Mouse (Mus musculus) brown adipose tissue, adult 24 weeks (tissue): ENCODE results near the gene Vwa2. TPM values are rescaled to one million over a fixed set of nuclear protein-coding genes. Genes with fewer than 3 reads are reported as not detected.

Experiments
- H3K27ac ChIP-seq: fragments of 200-500 bp; replicated peaks from 2 replicates; pipeline ENCODE4 v1.5.1; 2012; ENCODE audit warnings: low read depth, mild to moderate bottlenecking, low read length
- H3K4me1 ChIP-seq: fragments of 200-500 bp; 2 replicates; pipeline ENCODE4 v1.6.1; 2012; ENCODE audit warnings: low read length, mixed read lengths; ENCODE audit not compliant: control insufficient read depth, insufficient read depth, insufficient read length
- H3K4me3 ChIP-seq: fragments of 200-500 bp; 2 replicates; pipeline ENCODE4 v1.5.1; 2012; ENCODE audit warnings: low read depth, mild to moderate bottlenecking, low read length, moderate library complexity; ENCODE audit not compliant: insufficient read depth
- polyA plus RNA-seq: library from polyadenylated mRNA; stranded (reverse); fragments of >200 nt; gene quantifications from 2 replicates; pipeline ENCODE4 v1.2.4, GENCODE M21; 2012; ENCODE audit not compliant: missing spikeins, insufficient read depth, insufficient read length

Vwa2 gene
- polyA plus RNA-seq, 1 experiment, result not detected

DNA sequence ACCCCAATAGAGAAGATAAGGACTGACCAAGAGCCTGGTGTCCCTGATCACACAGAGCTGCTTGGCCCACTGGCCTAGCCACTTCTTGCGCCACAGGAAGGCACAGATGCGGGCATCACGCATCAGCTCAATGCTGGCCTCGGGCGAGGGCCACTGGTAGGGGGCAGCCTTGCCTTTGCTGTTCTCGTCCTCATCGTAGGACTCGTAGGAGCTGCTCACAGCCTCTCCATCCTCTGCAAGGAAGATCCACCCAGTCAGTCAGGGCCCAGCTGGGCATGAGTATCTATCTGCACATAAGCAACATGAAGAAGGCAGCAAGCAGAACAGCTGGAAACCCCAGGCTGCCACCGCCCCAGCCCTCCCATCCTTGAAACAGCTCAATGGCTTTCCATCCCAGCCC lies 56.0 kb downstream of the Vwa2 start:
- Histone ChIP-seq H3K27ac (no peak overlapping the region), H3K4me1 (peaks cover 7% of the 10 kb centered on the region), H3K4me3 (no peak overlapping the region)

DNA sequence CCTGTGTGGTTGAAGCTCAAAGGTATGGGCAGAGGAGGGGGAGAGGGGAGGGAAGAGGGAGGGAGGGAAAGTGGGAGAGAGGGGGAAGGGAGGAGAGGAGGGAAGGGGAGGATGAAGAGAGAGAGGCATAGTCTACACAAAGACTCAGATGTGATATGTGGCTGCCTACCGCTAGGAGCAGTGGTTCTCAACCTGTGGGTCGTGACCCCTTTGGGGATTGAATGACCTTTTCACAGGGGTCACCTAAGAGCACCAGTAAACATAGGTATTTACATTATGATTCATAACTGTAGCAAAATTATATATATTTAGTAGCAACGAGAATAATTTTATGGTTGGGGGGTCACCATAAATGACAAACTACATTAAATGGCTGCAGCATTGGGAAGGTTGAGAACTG lies 59.8 kb downstream of the Vwa2 start:
- peaks cover 7% of the 10 kb centered on the region for H3K4me1 ChIP-seq
- H3K4me3 ChIP-seq, result no peak overlapping the region
- no peak overlapping the region for H3K27ac ChIP-seq

DNA sequence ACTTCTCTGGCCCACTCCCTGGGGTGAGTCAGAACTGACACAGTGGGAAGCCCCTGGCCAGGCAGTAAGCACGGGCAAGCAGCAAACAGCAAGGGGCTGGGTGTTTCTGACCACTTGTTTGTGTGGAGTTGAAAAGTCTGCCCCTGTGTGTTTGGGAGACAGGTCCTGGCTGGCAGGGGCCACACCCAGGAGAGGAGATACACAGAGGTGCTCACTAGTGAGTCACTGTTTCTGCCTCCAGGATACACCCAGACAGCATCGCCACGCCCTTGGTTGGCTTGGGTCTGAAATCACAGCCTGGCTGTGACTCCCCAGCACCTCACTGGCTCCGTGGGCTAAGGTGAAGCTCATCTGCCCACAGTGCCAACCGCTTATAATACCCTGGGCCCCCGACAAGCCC lies 61.1 kb downstream of the Vwa2 start:
- Histone ChIP-seq H3K4me3 (no peak overlapping the region), H3K4me1 (peaks cover 2% of the 10 kb centered on the region), H3K27ac (no peak overlapping the region)

DNA sequence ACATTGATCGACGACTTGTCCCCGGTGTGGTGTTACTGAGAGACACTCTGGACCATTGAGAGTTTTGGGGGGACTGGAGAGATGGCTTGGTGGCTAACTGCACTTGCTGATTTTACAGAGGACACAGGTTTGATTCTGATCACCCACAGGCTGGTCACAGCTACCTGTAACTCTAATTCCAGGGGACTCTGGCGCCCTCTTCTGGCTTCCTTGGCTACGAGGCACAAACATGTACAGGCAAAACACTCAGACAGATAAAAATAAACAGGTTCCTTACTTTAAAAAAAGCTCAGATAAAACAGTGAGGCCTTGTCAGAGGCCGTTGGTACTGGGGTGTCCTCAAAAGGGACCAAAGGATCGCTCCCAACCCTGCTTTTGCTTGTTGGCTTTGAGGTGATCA lies 61.7 kb downstream of the Vwa2 start:
- no peak overlapping the region for H3K27ac ChIP-seq
- H3K4me3 ChIP-seq, result no peak overlapping the region
- no peaks in the 10 kb centered on the region for H3K4me1 ChIP-seq

DNA sequence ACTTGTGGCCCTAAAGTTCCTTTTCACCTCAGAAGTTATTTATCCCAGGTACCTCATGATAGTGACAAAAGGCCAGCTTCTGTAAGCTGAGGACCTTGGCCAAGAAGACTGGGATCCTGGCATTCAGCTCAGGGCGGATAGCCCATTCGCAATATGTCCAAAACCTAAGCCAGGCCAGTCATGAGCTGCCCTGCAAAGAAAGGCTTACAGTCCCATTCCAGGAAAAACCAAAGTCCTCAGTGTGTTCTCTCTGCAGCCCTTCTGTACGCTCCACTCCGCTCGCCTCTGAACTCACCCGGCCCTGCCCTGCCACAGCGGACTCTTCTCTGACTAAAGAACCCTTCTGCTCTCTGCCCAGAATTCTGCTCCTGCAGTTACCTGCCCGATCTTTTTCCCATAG lies 62.2 kb downstream of the Vwa2 start:
- Histone ChIP-seq H3K27ac (no peak overlapping the region), H3K4me1 (no peaks in the 10 kb centered on the region), H3K4me3 (no peak overlapping the region)

DNA sequence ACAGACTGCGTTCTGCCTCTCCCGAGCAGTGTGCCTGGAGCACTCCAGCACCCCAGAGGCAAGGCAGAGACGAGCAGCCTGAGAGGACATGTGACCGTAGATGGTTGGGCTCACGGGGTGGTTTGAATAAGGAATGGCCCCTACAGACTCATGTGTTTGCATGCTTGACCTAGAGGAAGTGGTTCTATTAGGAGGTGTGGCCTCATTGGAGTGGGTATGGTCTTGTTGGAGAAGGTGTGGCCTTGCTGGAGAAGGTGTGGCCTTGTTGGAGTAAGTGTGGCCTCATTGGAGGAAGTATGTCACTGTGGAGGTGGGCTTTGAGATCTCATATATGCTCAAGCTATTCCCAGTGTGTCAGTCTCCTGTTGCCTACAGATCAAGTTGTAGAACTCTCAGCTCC lies 63.9 kb downstream of the Vwa2 start:
- Histone ChIP-seq H3K27ac (no peak overlapping the region), H3K4me3 (no peak overlapping the region), H3K4me1 (no peaks in the 10 kb centered on the region)

DNA sequence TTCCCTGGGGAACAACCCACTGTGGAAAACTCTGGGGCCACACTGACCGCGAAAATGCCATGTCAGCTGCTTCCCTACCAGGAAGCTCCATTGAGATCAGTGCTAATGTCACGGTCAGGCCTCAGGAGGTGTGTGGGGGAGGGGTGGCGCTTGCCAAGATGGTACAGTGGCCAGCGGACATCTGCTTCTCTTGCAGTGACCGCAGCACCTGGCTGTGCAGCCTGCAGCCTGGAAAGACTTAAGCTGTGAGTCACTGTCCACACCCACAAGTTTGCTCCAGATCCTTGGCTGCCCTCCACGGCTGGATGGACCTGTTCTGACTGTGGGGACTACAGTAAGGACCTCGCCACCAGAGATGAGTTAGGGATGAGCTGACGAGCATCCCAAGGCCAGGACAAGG lies 65.8 kb downstream of the Vwa2 start:
- no peak overlapping the region for H3K27ac ChIP-seq
- no peak overlapping the region for H3K4me3 ChIP-seq
- no peaks in the 10 kb centered on the region for H3K4me1 ChIP-seq

DNA sequence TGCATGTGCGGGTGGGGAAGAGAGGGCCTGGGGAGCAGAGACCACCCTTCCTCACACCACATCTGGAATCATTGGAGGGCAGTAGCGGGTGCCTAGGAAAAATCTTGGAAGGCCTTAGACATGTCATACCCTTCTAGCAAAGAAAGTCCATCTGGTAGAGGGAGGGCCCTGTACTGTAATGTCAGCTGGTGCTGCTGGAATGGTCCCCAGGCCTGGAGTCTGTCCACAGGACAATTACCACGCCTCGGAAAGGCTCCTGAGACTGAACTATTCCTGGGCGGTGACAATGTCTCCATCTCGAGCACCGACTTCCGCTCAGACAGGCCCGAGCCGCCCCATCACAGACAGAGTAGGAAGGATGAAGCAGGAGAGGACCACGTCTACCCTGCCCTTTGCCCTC lies 66.5 kb downstream of the Vwa2 start:
- H3K4me3 ChIP-seq, result no peak overlapping the region
- no peaks in the 10 kb centered on the region for H3K4me1 ChIP-seq
- H3K27ac ChIP-seq, result no peak overlapping the region

DNA sequence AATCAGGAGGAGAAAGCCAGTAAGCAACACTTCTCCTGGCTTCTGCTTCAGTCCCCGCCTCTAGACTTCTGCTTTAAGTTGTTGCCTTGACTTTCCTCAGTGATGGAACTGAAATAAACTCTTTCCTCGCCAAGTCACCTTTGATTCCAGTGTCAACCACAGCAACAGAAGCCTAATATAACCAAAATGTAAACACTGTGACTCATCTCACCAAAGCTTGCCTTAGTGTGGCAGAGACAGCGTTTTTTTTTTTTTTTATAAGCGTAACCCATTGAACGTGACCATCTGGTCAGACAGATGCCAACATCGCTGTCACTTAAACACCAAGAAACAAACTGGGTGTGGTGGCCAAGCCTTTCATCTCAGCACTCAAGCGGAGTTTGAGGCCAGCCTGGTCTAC lies 68.2 kb downstream of the Vwa2 start:
- Histone ChIP-seq H3K4me1 (no peaks in the 10 kb centered on the region), H3K4me3 (no peak overlapping the region), H3K27ac (no peak overlapping the region)

DNA sequence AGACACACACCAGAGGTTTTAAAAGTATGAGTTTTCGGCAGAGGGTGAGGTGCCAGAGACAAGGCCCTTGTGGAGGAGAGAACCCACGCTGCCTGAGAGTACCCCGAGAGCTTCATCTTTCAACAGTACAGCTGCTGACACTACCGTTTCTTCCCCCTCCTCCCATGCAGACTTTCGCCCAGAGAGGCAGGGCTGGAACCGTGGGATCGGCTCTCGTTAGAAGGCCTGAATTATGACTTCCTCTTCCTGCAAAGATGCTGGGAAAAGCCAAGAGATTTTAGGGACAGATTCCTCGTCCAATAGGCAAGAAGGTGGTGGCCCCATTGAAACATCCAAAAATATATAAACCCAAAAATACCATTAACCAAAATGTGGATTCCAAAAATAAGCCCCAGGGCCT lies 70.2 kb downstream of the Vwa2 start:
- H3K4me1 ChIP-seq, result no peaks in the 10 kb centered on the region
- 0 out of 2 replicates have a peak overlapping the region, but pooled peaks have one; percentile 14 for H3K27ac ChIP-seq
- no peak overlapping the region for H3K4me3 ChIP-seq

DNA sequence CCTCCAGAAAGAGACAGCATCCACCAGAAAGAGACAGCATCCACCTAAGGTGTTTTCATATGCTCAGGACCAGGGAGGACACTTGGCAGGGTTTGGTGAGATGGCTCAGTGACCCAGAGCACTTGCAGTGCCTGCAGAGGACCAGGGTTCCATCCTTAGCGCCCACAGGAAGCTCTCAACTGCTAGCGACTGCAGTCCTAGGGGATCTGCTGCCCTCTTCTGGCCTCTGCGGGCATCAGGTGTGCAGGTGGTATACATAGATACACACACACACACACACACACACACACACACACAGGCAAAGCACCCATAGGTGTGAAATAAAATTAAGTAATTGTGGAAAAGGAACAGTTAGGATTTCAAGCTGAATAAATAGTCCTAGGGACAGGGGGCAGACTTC lies 70.8 kb downstream of the Vwa2 start:
- H3K4me1 ChIP-seq, result no peaks in the 10 kb centered on the region
- H3K4me3 ChIP-seq, result no peak overlapping the region
- no peak overlapping the region for H3K27ac ChIP-seq

DNA sequence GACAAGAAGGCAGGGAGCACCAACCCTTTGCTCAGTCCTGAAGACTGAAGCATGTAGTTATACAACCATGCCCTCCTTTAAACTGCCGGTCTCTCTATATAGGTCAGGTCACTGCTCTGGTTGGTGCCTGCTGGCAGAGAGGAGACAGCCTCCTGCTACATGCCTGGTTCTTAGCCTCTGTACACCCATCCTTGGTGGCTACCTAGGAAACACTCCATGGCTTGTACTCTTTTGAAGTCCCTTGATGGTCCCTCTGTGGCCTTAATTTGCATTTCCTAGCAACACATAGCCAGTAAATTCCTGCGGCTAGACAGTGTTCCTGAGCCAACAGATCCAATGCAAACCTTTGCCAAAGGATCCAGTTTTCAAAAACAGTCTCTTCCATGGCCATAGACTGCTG lies 71.6 kb downstream of the Vwa2 start:
- no peaks in the 10 kb centered on the region for H3K4me1 ChIP-seq
- H3K4me3 ChIP-seq, result no peak overlapping the region
- H3K27ac ChIP-seq, result no peak overlapping the region

DNA sequence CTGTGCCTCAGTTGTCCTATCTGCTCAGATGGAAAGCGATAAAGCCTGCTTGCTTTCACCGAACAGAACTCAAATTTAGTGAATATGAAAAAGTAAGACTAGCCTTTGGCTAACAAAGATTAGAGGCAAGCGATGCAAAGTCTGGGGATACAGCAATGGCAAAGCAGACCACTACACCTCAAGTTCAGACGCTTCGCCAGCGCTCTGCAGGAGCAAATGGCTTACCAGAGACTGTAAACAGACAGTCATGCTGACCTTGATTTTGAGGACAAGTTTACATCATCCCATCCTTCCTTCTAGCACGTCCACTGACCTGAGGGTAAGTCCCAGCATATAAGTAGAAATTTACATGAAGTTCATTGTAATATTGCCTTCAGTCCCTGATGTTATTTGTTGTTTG lies 72.2 kb downstream of the Vwa2 start:
- Histone ChIP-seq H3K27ac (no peak overlapping the region), H3K4me3 (no peak overlapping the region), H3K4me1 (no peaks in the 10 kb centered on the region)

DNA sequence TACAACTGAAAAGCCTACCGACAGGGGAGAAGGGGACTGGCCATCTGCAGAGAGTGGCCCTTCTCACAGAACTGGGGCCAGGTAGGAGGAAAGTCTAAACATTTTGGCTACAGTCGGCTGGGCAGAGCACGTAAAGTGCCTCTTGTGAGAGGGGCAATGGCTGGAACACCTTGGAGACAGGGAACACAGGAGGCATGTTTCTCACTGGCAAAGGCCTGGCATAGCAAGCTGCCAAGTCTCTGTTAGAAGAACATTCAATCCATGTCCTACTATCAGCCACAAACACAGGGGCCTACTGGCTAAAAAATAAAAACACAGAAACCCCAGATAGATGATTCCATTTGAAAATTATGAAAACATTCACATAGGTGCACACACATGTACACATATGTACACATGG lies 72.7 kb downstream of the Vwa2 start:
- Histone ChIP-seq H3K4me3 (no peak overlapping the region), H3K27ac (no peak overlapping the region), H3K4me1 (no peaks in the 10 kb centered on the region)

DNA sequence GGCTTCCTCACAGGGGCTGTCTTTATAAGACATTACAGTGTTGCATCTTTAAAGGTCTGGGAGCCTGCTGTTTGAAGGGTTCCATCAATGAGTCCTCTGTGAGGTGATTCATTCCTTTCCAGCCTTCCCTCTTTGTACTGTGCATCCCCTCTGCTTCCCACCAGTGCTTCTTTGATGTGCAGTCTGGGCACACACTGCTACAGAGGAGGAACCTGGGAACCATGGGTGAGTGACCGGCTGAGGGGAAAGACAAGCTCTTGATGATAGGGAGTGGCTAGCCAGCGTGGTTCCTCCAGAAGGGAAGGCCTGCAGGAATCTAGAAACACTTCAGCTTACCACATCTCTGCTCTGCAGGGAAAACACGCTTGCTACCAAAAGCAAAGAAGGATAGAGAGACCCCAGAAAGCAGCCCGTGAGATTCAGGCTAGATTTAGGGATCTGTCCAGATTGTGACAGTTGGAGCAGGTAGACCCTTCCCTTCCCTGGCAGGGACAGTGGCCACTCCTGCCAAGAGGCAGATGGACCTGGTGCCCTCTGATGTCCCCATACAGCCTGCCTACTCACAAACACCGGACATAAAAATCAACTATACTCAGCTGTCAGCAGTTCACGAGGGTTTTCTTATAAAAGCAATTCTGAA lies 74.0 kb downstream of the Vwa2 start:
- H3K4me1 ChIP-seq, result no peaks in the 10 kb centered on the region
- no peak overlapping the region for H3K27ac ChIP-seq
- no peak overlapping the region for H3K4me3 ChIP-seq

DNA sequence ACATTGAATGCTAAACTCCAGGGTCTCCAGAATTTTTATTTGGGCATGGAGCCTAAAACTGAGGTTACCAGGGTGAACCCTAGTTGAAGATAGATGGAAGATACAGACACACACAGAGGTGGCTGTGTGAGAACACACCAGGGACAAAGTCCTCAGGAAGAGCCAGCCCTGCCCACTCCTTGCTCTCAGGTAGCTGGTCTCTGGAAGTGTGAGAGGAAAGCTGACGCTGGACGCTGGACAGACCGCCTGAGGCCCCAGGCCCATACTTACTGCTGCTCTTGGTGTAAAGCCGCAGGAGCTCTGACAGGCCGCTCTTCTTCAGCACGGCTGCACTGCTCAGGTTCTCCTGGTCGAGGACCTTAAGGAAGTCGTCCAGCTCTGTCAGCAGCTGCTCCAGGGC lies 75.8 kb downstream of the Vwa2 start:
- no peak overlapping the region for H3K27ac ChIP-seq
- no peaks in the 10 kb centered on the region for H3K4me1 ChIP-seq
- H3K4me3 ChIP-seq, result no peak overlapping the region

DNA sequence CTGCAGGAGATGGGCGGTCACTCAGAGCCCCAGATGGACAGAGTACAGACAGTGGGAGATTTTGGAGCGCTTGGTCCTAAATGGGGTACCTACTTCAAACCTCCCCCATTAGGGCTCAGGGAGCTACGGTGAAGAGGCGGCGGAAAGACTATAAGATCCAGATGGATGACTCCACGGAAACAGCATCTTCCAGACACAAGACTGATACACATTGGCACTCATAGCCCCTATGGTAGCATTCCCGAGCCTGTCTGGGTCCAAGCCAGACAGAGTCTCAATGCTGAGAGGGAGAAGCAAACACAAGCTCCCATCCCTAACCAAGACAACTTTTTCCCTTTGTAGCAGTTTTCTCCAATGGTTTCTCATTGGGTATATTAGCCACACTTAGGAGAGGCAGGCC lies 76.8 kb downstream of the Vwa2 start:
- no peak overlapping the region for H3K27ac ChIP-seq

More for the DNA sequence above, 76.8 kb downstream of the Vwa2 start:
- H3K4me1 ChIP-seq, result no peaks in the 10 kb centered on the region
- H3K4me3 ChIP-seq, result no peak overlapping the region
